Mouse (Mus musculus): ENCODE measurements around the gene Phospho1. TPM values are rescaled to one million over a fixed set of nuclear protein-coding genes. Genes with fewer than 3 reads are reported as not detected.

Phospho1 gene
- polyA plus RNA-seq, 1 experiment from 2014 or later, result not detected

DNA sequence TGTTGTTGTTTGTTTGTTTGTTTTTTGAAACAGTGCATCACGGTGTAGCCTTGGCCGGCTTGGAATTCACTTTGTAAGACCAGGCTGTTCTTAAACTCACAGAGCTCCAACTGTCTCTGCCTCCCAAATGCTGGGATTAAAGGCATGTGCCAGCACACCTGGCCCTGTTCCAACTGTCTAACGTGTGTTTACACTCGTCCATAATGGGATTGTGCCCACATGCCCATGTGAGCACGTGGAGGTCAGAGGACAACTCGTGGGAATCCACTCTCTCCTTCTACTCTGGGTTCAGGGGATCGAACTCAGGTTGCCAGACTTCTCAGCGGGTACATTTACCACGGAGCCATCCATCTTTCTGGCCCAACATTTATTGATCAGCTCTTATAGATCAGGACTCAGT, 8.9 kb upstream of the Phospho1 start:
- H3K4me1 ChIP-seq (ENCODE audit: control insufficient read depth, insufficient read depth, low read length), result no peaks in the 10 kb centered on the region
- H3K4me3 ChIP-seq (ENCODE audit: low read depth, low read length), result no peak overlapping the region
- no peaks in the 10 kb centered on the region for H3K36me3 ChIP-seq (ENCODE audit: control insufficient read depth, insufficient read depth, low read length)
- no peak overlapping the region for H3K27ac ChIP-seq (ENCODE audit: low read length)
- no peaks in the 10 kb centered on the region for H3K27me3 ChIP-seq (ENCODE audit: control insufficient read depth, insufficient read depth, low read length)
- no peak overlapping the region for H3K9ac ChIP-seq (replicated peaks; ENCODE audit: low read depth, low read length)
- no peak for ATAC-seq (ENCODE audit: insufficient number of reproducible peaks, insufficient read depth, low FRiP score, low read depth)
- no peak overlapping the region for H3K4me2 ChIP-seq (replicated peaks; ENCODE audit: low read depth, low read length)
- H3K9me3 ChIP-seq (ENCODE audit: control insufficient read depth, low read depth, low read length), result no peaks in the 10 kb centered on the region
- 71% methylated on average over 9 of the region's 9 CpGs for WGBS

DNA sequence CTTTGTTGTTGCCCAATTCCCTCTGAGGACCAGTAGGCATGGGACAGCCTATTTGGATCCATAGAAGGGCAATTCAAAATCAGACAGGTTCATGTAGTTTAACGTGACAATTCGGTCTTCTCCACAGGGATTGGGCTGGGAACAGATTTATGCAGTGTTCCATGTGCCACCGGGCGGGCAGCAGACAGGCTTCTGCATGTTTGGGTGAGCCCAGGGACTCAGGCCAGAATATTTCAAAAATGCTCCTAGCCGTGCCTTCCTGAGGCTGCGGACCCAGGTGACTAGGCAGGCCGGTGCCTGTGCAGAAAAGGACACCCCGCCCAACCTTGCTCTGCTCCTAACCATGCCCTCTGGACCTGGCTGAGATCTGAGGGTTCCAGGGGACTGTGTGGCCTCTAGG, 5.2 kb upstream of the Phospho1 start:
- H3K27me3 ChIP-seq (ENCODE audit: control insufficient read depth, insufficient read depth, low read length), result no peaks in the 10 kb centered on the region
- WGBS, result 70% methylated on average over 8 of the region's 8 CpGs
- H3K27ac ChIP-seq (ENCODE audit: low read length), result no peak overlapping the region
- H3K4me2 ChIP-seq (replicated peaks; ENCODE audit: low read depth, low read length), result no peak overlapping the region
- ATAC-seq (ENCODE audit: insufficient number of reproducible peaks, insufficient read depth, low FRiP score, low read depth), result no peak
- no peaks in the 10 kb centered on the region for H3K36me3 ChIP-seq (ENCODE audit: control insufficient read depth, insufficient read depth, low read length)
- H3K4me3 ChIP-seq (ENCODE audit: low read depth, low read length), result no peak overlapping the region
- H3K9me3 ChIP-seq (ENCODE audit: control insufficient read depth, low read depth, low read length), result no peaks in the 10 kb centered on the region
- no peak overlapping the region for H3K9ac ChIP-seq (replicated peaks; ENCODE audit: low read depth, low read length)
- 0 out of 2 replicates have a peak, but pooled peaks cover 4% of the 10 kb centered on the region for H3K4me1 ChIP-seq (ENCODE audit: control insufficient read depth, insufficient read depth, low read length)

DNA sequence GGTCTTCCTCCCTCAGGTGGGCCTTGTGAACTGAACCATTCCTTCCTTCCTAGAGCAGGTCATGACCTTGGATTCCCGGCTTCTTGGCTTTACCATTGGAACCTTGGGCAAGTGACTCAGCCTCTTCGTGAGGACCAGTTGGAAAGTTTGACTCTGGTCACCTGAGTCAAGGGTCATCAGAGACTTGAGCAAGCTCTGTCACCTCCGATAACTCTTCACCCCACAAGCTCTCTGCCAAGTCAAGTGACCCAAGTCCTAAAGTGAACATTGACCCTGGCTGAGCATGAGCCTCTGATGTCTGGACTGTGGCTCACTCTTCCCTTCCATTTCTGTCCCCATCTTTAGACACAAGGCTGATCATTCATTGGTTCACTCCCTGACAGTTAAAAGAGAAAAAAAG, 2.8 kb upstream of the Phospho1 start:
- WGBS, result 90% methylated on average over 3 of the region's 3 CpGs
- H3K27ac ChIP-seq (ENCODE audit: low read length), result no peak overlapping the region
- no peaks in the 10 kb centered on the region for H3K36me3 ChIP-seq (ENCODE audit: control insufficient read depth, insufficient read depth, low read length)
- no peak overlapping the region for H3K9ac ChIP-seq (replicated peaks; ENCODE audit: low read depth, low read length)
- H3K27me3 ChIP-seq (ENCODE audit: control insufficient read depth, insufficient read depth, low read length), result peaks cover 9% of the 10 kb centered on the region; the same call in 1 of the 2 replicates
- ATAC-seq (ENCODE audit: insufficient number of reproducible peaks, insufficient read depth, low FRiP score, low read depth), result no peak
- peaks cover 10% of the 10 kb centered on the region; the same call in 1 of the 2 replicates for H3K4me1 ChIP-seq (ENCODE audit: control insufficient read depth, insufficient read depth, low read length)
- no peaks in the 10 kb centered on the region for H3K9me3 ChIP-seq (ENCODE audit: control insufficient read depth, low read depth, low read length)
- no peak overlapping the region for H3K4me2 ChIP-seq (replicated peaks; ENCODE audit: low read depth, low read length)
- no peak overlapping the region for H3K4me3 ChIP-seq (ENCODE audit: low read depth, low read length)

DNA sequence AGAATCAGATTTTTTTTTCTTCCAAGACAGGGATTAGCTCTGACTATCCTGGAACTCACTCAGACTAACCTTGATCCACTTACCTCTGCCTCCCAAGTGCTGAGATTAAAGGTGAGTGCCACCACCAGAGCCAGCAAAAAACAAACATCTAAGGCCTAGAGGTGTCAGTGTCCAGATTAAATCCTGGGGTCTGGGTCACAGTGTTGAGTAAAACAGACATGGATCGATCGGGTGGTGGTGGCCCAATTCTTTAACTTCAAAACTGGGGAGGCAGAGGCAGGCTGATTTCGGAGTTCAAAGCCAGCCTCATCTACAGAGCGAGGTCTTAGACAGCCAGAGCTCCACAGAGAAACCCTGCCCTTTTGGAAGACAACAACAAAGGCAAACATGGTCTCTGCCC, 1.9 kb upstream of the Phospho1 start:
- no peak overlapping the region for H3K4me2 ChIP-seq (replicated peaks; ENCODE audit: low read depth, low read length)
- peaks cover 10% of the 10 kb centered on the region; the same call in 1 of the 2 replicates for H3K4me1 ChIP-seq (ENCODE audit: control insufficient read depth, insufficient read depth, low read length)
- H3K9me3 ChIP-seq (ENCODE audit: control insufficient read depth, low read depth, low read length), result no peaks in the 10 kb centered on the region
- 94% methylated on average over 4 of the region's 4 CpGs for WGBS
- H3K4me3 ChIP-seq (ENCODE audit: low read depth, low read length), result no peak overlapping the region
- H3K36me3 ChIP-seq (ENCODE audit: control insufficient read depth, insufficient read depth, low read length), result no peaks in the 10 kb centered on the region
- peaks cover 11% of the 10 kb centered on the region; the same call in 1 of the 2 replicates for H3K27me3 ChIP-seq (ENCODE audit: control insufficient read depth, insufficient read depth, low read length)
- H3K9ac ChIP-seq (replicated peaks; ENCODE audit: low read depth, low read length), result no peak overlapping the region
- H3K27ac ChIP-seq (ENCODE audit: low read length), result no peak overlapping the region
- ATAC-seq (ENCODE audit: insufficient number of reproducible peaks, insufficient read depth, low FRiP score, low read depth), result no peak

DNA sequence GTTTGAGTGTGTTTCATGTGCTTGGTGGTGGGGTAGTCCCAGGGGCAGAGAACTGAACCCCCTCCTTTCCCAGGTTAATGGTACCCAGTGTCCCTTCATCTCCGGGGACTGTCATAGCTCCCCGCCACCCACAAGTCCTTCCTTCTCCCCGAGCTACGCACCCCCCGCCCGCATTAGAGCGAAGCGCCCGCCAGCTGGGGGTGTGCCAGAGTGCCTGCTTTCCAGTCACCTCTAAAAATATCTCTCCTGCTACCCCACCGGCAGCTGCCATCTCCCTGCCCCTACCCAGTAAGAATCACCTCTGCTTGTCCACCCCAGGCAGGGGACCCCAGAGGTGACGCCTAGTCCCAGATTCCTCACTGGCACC, 561 bp downstream of the Phospho1 start:
- Histone ChIP-seq H3K9me3 (ENCODE audit: control insufficient read depth, low read depth, low read length) (no peaks in the 10 kb centered on the region), H3K27me3 (ENCODE audit: control insufficient read depth, insufficient read depth, low read length) (peaks cover 32% of the 10 kb centered on the region), H3K4me3 (ENCODE audit: low read depth, low read length) (peak overlapping the region; percentile 54), H3K4me2 (replicated peaks; ENCODE audit: low read depth, low read length) (peak overlapping the region; percentile 99), H3K36me3 (ENCODE audit: control insufficient read depth, insufficient read depth, low read length) (no peaks in the 10 kb centered on the region), H3K9ac (replicated peaks; ENCODE audit: low read depth, low read length) (peak overlapping the region; percentile 33; the same call in 1 of the 2 replicates), H3K27ac (ENCODE audit: low read length) (no peak overlapping the region), H3K4me1 (ENCODE audit: control insufficient read depth, insufficient read depth, low read length) (peaks cover 10% of the 10 kb centered on the region; the same call in 1 of the 2 replicates)
- 3% methylated on average over 11 of the region's 11 CpGs for WGBS
- ATAC-seq (ENCODE audit: insufficient number of reproducible peaks, insufficient read depth, low FRiP score, low read depth), result peak; percentile 5; the same call in 1 of the 2 replicates

DNA sequence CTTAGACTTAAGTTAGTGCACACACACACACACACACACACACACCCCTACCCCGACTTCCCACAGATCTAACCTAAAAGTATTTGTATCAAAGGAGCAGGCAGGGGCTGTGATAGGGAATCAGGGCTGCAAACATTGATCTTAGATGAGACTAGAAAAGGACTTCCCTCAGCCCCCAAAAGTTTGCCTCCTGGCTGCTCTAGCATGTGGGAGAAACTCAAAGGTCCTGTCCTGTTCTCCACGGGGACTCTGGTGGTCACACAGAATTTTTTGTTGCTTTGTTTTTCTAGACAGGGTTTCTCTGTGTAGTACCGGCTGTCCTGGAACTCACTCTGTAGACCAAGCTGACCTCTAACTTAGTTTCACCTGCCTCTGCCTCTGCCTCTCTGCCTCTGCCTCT, 1.3 kb downstream of the Phospho1 start:
- Histone ChIP-seq H3K9me3 (ENCODE audit: control insufficient read depth, low read depth, low read length) (no peaks in the 10 kb centered on the region), H3K4me3 (ENCODE audit: low read depth, low read length) (no peak overlapping the region; the same call in 1 of the 2 replicates), H3K4me2 (replicated peaks; ENCODE audit: low read depth, low read length) (no peak overlapping the region), H3K36me3 (ENCODE audit: control insufficient read depth, insufficient read depth, low read length) (no peaks in the 10 kb centered on the region), H3K9ac (replicated peaks; ENCODE audit: low read depth, low read length) (no peak overlapping the region), H3K4me1 (ENCODE audit: control insufficient read depth, insufficient read depth, low read length) (peaks cover 12% of the 10 kb centered on the region; the same call in 1 of the 2 replicates), H3K27me3 (ENCODE audit: control insufficient read depth, insufficient read depth, low read length) (peaks cover 40% of the 10 kb centered on the region), H3K27ac (ENCODE audit: low read length) (no peak overlapping the region)
- ATAC-seq (ENCODE audit: insufficient number of reproducible peaks, insufficient read depth, low FRiP score, low read depth), result no peak
- 51% methylated on average over 3 of the region's 3 CpGs for WGBS

DNA sequence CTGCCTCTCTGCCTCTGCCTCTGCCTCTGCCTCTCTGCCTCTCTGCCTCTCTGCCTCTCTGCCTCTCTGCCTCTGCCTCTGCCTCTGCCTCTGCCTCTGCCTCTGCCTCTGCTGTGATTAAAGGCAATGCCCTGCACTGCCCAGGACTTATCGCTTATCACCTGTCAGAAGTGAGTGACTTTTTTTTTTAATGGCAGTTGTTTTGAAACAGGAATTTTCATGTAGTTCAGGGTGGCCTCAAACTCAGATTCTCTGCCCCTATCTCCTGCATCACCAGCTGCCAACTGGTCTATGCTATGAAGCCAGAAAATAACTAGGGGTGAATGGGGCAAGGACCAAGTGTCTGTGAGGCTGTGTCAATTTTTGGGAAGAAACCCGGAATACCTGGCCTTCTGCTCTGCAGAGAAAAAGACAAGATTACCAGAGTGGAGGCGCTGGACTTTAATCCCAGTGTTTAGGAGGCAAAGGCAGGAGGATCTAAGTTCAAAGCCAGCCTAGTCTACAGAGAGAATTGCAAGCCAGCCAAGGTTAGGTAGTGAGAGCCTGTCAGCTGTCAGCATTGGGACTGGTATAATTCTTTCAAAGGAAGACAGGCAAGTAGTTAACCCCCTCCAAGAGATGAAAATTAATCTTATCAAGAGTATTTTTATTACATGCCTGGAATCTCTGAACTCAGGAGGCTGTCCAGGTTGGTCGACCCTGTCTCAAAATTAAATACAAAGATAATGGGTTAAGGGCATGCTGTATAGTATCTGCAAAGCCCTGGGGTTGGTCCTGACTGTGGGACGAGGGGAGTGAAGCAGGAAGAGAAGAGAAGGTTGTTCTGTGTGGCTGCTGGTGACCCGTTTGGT, 2.2 kb downstream of the Phospho1 start:
- ATAC-seq (ENCODE audit: insufficient number of reproducible peaks, insufficient read depth, low FRiP score, low read depth), result no peak
- Histone ChIP-seq H3K36me3 (ENCODE audit: control insufficient read depth, insufficient read depth, low read length) (no peaks in the 10 kb centered on the region), H3K27me3 (ENCODE audit: control insufficient read depth, insufficient read depth, low read length) (peaks cover 42% of the 10 kb centered on the region), H3K4me2 (replicated peaks; ENCODE audit: low read depth, low read length) (no peak overlapping the region), H3K4me1 (ENCODE audit: control insufficient read depth, insufficient read depth, low read length) (peaks cover 21% of the 10 kb centered on the region; the same call in 1 of the 2 replicates), H3K9me3 (ENCODE audit: control insufficient read depth, low read depth, low read length) (no peaks in the 10 kb centered on the region), H3K4me3 (ENCODE audit: low read depth, low read length) (no peak overlapping the region), H3K27ac (ENCODE audit: low read length) (no peak overlapping the region), H3K9ac (replicated peaks; ENCODE audit: low read depth, low read length) (no peak overlapping the region)
- WGBS, result 53% methylated on average over 6 of the region's 6 CpGs

DNA sequence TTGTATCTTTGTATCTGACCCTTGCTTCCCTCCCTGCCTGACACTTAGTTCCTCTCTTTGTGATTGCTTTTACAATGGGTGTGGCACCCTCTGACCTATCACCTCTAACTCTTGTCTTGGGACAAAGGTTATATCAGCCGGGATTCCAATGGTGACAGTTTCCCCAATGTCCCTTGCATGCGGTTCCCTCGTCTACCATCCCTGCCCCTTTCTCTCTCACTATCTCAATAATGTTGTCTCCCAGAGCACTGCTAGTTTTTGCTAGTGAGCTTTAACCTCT, 2.8 kb downstream of the Phospho1 start:
- WGBS, result 20% methylated on average over 3 of the region's 3 CpGs
- Histone ChIP-seq H3K4me1 (ENCODE audit: control insufficient read depth, insufficient read depth, low read length) (peaks cover 21% of the 10 kb centered on the region; the same call in 1 of the 2 replicates), H3K9me3 (ENCODE audit: control insufficient read depth, low read depth, low read length) (no peaks in the 10 kb centered on the region), H3K27ac (ENCODE audit: low read length) (no peak overlapping the region), H3K4me3 (ENCODE audit: low read depth, low read length) (no peak overlapping the region), H3K9ac (replicated peaks; ENCODE audit: low read depth, low read length) (no peak overlapping the region), H3K4me2 (replicated peaks; ENCODE audit: low read depth, low read length) (no peak overlapping the region), H3K36me3 (ENCODE audit: control insufficient read depth, insufficient read depth, low read length) (no peaks in the 10 kb centered on the region), H3K27me3 (ENCODE audit: control insufficient read depth, insufficient read depth, low read length) (peaks cover 48% of the 10 kb centered on the region)
- ATAC-seq (ENCODE audit: insufficient number of reproducible peaks, insufficient read depth, low FRiP score, low read depth), result no peak
